Mouse (Mus musculus): Measurements from ENCODE around the gene Ccdc148.

Ccdc148 gene

DNA sequence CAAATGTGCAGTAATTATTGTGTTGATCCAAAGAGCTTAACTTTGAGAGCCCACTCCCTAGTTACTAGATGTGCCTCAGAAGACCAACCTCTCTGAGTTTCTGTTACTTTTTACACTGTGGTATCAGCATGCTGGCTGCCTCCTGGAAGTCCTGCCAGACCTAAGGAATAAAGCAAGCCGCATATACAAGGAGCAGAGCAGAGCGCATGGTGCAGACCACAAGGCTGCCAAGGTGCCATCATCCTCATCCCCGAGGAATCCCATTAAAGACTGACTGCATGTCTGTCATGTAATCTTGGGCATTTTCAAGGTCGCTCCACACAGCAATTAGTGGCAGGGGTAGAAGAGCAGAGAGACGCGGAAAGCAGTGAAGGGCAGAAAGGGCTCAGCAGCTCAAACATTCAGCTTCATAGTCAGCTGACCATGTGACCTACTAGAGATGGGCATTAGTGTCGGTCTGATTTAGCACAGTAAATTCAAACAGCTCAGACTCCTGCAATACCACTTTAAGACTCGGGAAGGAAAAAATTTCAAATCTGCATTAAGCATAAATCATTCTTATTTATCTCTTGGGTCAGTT is 110.1 kb downstream of the Ccdc148 start:
- no peak for DNase-seq (ENCODE audit: low spot score in 2 of 2)

DNA sequence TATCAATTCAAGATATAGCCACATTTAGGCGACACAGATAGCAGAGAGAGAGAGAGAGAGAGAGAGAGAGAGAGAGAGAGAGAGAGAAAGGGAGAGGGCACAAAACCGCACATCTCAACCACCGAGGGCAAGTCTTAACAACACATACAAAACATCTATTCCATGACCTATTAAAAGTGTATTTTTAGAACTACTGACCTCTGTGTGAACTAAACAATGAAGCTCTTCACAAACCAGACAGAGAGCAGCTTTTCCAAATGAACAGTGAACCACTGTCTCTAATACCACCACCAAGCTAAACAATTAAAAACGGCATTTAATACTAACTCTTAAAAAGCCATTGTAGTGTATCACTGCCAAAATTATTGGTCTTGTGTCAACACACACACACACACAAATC is 110.8 kb downstream of the Ccdc148 start:
- DNase-seq (ENCODE audit: low spot score in 2 of 2): no peak

DNA sequence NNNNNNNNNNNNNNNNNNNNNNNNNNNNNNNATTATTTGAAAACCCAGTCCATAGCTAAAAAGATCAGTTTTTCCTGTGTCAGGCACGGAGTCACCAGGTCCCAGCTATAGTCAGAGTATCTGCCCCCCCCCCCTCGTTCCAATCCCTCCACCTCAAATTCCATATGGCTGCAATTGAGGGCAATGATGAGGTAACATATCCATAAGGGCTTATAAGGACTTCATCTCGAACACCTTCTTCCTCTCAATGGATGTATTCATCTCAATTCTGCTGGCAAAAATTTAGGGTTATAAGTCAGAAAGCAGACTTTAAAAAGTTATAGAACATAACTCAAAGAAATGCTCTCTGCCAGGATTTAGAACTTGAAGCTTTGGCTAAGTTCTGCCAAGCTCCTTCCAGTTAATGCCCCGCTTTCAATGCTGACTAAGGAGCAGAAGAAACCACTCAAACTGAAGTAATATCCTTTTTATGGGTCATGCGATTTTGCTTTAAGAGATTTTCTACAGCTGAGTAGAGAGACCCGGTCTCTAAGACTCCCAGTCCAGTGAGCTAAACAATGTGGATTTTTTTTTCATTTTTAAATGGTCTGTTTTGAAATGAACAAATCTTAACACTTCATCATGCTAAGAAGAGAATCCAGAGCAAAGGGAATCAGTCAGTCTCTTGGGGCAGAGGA is 111.6 kb downstream of the Ccdc148 start:
- no peak for DNase-seq (ENCODE audit: low spot score in 2 of 2)

DNA sequence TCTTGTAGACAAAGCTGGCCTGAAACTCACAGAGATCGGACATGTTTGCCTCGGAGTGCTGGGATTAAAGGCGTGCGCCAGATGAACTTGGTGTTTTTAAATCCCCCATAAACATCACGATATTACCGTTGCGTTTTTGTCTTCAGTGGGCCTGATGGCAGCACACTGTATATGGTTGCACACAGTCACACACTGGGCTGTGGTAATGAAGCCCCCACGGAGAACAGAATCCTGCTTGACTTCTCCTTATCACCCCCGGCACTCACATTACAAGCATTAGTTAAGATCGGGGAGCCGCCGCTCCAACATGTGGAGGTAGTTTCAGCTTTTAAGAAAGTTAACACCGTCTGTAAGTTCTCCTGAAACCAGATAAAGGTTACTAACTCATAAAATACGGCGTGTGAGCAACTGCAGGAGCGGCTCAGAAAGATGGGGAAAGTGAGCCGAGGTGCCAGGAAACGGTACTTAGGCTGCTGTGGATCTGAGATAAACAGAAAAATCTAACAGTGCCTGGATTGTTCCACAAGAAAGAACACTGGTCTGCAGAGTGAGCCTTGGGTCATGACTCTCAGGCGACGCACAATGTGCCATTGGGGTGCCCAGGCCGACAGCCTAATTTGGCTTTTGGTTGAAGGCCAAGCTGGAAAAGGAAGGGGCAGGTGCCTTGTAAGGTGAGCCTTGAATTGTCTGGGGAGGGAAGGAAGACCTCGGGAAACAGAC is 117.0 kb downstream of the Ccdc148 start:
- no peak for DNase-seq (ENCODE audit: low spot score in 2 of 2)

DNA sequence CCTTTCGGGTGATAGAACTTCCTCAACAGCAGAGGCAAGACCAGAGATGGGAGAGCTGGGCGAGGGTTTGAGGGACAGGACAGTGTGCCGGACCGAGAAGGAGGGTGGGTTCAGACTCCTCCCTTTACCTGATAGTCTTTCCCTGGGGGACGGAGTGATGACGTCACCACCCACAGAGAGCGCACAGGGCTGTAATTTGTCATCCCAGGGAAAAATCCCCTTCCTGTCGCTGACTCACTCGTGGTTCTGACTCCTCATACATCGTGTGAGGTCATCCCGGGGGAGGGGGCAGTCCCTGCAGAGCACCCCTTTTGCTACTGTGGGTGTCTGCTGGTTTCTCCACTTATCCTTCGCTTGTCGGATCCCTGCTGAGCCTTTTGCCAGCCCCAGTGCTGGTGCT is 117.9 kb downstream of the Ccdc148 start:
- peak; percentile 22 to 44 for DNase-seq (ENCODE audit: low spot score in 2 of 2)

DNA sequence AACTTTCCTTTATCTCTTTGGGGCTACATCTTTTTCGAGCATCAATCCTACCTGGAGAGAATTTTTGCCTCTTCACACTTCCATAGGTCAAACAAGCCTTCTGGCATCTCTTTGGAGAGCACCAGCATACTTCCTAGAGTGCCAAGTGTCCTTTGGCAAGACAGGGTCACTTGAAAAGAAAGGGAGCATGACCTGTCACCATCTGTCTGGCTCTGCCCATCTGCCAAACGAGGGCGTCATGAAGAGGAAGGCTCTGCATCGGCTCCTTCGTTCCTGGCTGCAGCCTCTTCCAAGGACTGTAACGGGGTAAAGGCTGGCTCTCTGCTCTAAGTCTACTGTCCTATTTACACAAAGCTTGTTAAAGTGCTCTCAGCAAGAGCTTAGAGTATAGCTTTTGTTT is 124.0 kb downstream of the Ccdc148 start:
- DNase-seq (ENCODE audit: low spot score in 2 of 2): no peak

DNA sequence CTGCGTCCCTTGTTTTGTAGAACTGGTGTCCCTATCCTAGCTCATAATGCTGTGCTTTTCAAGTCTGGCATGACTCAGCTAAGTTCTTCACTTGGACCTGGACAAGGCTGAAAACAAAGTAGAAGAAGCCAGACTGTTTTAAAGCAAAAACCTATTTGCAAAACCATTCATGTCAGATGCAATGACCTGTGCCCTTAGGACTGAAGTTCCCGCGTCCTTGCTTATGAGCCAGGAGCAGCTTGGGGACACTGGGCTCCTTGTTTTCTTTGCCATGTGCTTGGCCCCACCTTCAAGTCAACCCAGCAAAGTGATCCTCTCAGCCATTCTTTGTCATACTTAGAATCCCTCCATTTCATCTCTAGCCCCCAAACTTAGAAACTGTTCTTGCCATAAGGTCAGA is 125.3 kb downstream of the Ccdc148 start:
- no peak for DNase-seq (ENCODE audit: low spot score in 2 of 2)

DNA sequence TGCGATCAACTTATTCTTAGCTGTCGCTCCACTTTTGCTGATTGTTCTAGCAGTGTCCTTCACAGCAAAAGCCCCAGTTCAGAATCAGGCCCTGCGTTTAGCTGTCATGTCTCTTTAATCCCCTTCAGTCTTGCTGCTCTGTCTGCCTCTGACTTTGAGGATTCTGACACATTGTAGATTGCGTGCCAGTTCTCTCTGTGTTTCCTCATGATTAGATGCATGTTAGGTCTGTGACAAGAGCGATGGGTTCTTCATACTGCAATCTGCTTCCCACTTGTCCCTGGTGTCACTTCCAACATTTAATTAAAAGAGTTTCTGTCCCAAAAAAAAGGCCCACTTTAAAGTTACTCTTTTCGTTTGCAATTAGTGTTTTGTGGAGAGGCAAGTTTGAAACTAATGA is 126.2 kb downstream of the Ccdc148 start:
- no peak for DNase-seq (ENCODE audit: low spot score in 2 of 2)

DNA sequence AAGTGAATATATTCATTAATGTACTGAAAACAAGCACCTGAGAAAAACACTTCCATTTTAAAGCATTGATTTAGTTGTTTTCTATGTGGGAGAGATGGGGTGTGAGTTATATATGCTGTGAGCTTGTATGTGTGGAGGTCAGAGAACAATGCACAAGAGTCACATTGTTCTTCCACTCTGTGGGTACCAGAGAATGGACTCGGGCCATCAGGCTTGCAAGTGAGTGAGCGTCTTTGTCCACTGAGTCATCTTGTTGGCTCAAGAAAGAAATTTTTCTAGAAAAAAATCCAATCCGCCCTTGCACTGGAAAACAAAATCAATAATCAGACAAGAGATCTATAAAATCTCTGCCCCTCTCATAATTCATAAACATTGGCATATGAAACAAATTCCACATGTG is 135.9 kb downstream of the Ccdc148 start:
- no peak for DNase-seq (ENCODE audit: low spot score in 2 of 2)

DNA sequence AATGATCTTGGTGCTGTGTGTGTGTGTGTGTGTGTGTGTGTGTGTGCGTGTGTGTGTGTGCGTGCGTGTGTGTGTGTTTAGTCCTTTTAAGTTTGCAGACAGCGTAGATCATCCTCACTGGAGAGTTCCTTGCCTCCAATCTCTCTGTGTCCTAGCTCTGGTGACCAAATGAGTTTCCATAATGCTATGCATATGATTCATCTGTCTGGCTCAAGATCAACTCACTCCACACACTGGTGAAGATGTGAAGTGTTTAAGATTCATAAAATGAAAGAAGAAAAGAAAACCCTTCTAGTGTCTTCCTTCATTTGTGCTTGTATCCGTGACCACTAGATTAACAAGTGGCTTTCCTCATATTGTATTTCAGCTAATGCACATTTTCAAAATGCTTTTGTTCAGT is 153.1 kb downstream of the Ccdc148 start:
- DNase-seq (ENCODE audit: low spot score in 2 of 2): no peak

DNA sequence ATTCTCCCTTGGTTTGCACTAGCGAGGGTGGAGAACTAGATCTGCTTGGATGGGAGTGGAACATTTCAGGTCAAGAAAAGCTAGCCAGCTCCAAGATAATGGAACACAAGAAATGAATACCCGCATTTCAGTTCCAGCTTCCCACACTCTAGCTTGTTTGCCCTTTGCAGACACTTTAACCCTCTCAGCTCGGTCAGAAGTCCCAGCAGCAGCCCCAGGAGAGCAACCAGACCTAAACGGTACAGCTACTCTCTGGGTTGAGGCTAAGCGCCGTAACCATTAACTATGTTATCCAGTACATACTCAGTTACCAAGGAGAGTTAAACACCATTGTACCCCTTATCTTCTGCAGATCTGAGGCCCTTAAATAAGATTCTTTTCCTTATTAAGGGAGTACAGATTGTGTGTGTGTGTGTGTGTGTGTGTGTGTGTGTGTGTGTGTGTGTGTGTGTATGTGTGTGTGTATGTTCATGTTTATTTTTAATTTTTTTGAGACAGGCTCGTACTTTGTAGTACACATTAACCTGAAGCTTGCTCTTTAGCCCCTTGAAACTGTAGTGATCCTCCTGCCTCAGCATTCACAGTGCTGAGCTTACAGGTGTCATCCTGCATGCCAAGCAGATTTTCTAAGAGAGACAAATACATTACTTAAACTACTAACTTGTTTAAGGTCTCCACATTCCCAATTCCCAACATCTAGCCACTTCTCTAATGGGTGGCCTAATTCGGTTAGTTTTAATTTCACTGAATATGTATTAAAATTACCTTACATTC is 153.7 kb downstream of the Ccdc148 start:
- no peak for DNase-seq (ENCODE audit: low spot score in 2 of 2)

DNA sequence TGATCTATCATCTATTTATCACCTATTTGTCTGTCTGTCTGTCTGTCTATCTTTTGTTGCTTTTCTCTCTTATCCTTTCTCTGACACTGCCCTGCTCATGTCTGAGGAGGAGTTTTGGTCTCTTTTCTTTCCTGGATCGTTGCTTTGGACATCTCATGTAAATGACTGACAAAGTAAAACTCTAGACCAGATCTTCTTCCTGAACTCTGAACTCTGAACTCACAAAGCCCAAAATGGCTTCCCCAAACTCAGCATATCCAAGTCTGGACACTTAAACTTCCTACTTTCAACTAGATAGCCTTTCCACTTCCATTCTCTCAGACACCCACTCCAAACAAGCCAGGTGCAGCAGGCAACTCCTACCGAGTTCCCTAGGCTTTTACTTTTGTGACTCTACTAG is 163.3 kb downstream of the Ccdc148 start:
- DNase-seq (ENCODE audit: low spot score in 2 of 2): no peak

DNA sequence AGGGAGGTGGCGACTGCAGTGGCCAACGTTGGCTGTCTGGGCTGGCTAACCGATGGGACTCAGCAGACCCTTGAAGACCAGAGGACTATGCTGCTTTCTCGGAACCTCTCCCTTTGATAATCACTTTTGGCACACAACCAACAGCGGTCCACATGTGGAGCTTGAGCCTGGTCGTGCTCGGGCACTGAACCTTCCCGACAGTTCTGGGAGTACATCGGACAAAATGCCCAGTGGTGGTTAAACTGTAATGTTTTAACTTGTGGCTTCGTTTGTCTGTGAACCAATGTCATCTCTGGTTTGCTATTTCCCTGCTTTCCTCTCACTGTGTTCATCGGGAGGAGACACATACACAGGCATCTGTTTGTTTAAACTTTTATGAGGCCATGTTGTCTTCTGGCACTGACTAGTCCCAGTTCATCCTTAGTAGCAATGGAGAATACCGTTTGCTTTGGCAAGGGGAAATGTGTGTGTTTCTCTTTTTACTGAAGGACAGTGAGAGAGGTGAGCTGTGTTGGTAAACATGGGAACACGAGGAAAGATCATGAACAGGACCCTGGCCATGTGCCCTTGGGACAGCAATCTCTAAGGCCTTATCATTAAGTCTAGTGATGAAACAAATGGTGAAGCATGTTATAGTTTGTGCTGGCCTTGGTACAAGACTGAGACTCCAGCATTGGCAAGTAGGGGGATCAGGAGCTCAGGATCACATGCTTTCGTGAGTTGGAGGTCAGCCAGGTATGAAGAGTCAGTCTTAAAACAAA is 167.9 kb downstream of the Ccdc148 start:
- no peak for DNase-seq (ENCODE audit: low spot score in 2 of 2)

DNA sequence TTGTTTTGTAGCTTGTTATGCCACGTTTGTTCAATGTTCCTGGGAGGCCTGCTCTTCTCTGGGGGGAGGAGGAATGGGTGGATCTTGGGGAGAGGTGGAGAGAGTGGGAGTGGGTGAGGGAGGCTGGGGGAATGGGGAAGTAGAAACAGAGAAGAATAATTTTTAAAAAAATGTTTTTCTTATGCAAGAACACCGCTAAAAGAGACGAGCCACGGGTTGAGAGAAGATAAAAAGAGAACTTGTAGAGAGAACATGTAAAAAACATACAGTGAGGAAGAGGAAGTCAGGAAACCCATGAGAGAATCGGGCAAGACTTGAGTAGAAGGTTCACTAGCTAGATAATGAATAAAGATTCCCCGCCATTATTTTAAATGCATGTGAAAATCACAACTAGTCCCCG is 182.4 kb downstream of the Ccdc148 start:
- no peak for DNase-seq (ENCODE audit: low spot score in 2 of 2)

DNA sequence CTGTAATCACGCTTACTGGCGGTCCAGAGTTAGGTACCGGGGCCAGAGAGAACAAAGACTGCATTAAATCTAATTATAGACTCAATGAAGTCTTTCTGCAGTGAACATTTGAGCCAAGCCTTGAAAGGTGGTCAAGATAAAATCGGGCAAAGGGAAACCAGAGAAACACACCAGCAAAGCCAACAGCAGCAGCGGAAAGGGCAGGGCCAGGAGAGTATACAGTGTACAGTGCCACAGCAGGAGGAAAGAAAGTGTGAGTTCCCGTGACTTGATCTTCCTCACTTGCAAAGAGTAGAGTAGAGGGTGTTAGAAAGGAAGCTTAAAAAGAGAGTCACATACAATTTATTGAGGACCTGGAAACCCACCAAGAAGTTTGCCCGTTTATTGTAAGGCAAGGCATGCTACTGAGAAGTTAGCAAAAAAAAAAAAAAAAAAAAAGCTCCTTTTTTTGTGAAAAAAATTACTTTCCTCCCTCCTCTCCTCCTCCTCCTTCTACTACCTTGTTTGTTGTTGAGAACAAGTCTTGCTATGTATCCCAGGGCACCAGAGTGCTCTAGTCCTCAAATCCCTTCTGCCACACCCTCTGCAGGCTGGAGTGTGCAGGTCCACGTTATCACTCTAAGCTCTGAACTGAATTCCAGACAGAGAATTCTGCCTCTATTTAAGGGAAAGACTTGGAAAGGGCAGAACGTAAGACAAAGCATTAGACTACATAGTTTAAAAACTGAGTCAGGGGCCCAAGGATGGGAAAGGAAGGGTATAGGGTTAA is 188.8 kb downstream of the Ccdc148 start:
- no peak for DNase-seq (ENCODE audit: low spot score in 2 of 2)

DNA sequence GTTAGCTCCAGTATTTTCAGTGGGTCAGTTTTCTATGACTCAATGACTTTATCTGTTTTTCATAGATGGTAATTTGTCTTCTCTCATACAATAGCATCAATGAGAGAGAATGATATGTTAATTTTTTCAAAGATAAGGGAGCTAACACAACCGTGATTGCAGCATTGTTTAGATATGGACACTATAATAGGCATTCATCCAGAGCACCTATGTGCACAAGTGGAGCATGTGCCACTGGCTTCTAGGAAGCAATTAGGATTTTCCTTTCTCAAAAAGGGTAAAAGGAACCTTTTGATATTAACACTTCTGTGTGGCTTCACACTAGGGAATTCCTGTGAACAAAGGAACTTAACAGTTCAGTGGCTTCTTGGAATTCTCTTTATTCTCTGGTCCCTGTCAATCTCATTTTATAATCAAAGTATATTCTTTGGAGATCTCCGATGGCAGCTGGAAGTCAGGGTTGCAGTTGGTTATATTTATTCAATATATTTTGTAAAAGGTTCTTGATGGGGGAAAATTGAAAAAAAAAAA is 203.6 kb downstream of the Ccdc148 start:
- DNase-seq (ENCODE audit: low spot score in 2 of 2): no peak

DNA sequence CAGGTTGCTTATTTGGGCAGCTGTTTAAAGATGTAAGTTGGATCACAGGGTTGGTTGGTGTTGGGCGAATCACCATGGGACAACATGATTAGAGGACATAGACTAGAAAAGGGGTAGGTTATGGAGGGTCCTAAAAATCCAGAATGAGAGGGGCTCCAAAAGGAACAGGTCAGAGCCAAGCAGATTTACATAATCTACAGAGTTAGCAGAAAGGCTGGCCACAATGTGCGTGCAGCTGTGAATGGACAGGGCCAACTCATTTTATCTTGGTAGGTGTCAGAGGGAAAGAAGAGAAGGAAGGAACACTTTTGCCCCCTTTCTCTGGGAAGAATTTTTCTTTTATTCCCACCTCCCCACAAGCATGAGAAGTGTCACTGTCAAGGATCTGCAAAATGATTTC is 204.1 kb downstream of the Ccdc148 start:
- DNase-seq (ENCODE audit: low spot score in 2 of 2): no peak

DNA sequence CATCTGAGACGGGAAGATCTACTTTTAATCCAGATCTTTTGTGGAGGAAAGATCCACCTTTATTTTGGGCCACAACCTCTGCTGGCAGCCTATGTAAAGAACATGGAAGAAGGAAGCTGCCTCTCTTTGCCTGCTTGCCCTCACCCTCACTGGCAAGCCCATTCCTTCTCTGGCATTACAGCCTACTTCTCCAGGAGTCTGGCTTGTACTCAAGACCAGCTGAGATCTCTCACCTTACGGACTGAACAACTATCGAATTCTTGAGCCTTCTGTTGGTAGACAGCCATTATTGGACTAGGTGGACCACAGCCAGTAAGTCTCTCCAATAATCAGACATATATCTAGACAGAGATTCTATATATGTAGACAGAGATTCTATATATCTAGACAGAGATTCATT is 208.4 kb downstream of the Ccdc148 start:
- DNase-seq (ENCODE audit: low spot score in 2 of 2): no peak

DNA sequence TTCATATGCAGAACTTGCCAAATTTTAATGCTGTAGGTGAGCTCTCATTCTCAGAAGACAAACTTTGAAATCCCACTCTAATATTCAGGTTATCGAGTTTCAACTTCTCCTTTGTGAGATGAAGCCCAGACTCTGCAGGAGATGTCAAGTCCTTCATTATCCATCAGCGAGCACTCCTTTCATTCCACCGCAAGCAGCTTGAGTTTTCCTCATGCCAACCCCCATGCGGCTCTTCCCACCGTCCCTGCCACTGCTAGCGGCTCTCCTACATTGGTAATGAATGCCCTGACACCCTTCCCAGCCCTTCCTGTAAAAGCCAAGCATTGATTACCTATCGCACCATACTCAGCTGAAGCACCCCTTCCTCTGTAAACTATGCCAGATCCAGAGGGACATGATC is 211.7 kb downstream of the Ccdc148 start:
- no peak for DNase-seq (ENCODE audit: low spot score in 2 of 2)

DNA sequence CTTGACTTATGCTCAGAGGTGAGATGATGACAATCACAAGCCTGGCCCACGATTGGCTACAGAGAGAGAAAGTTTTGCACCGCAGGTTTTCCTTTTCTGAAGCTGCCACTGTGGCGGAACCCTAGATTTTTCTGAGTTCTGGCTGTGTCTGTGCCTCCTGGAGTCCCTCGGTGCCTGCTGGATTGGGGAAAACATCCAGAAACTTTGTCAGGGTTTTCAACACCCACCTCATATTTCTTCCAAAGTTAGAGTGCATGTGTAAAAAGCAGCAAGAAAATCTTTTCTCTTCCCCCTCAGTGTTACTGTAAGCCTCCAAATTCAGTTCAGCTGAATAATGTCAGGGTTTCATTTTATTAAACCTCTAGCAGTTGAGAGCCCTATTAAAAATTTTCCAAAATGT is 219.1 kb downstream of the Ccdc148 start:
- no peak for DNase-seq (ENCODE audit: low spot score in 2 of 2)

DNA sequence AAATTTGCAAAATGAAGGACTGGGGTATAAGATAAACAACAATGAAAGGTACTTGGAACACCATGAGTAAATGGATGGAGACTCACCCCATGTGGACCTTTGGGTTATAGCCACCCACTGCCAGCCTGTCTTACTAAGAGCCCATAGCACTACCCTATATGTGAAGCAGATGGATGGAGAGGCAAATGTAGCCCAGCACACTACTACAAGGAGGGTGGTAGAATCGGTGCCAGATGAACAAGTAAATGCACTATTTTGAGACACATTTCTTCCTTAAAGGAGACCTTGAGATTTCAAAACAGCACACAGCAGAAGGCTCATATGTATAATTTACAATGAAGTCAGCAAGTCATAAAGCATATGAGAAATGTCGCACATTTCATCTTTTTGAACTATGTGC is 234.9 kb downstream of the Ccdc148 start:
- DNase-seq (ENCODE audit: low spot score in 2 of 2): no peak
